Mouse (Mus musculus): Measurements from ENCODE around the gene Fhad1.
"Not testable (repeated sequence)": the region's sequence is repeated elsewhere in the genome, so short reads cannot be mapped to it uniquely, and the experiment has no call there.

The Fhad1 gene

GRCm38 (mm10) chr4:142044452-142044851, 29.6 kb upstream of the Fhad1 start:
- DNase-seq (ENCODE audit: extremely low spot score, low spot score) = no peak

GRCm38 (mm10) chr4:142039662-142040353, 24.9 kb upstream of the Fhad1 start:
- no peak for DNase-seq (ENCODE audit: extremely low spot score, low spot score)

- peak; percentile 39 for DNase-seq (ENCODE audit: extremely low spot score, low spot score)
Measured at GRCm38 (mm10) chr4:142037897-142038296, 23.0 kb upstream of the Fhad1 start.

- DNase-seq (ENCODE audit: extremely low spot score, low spot score) = no peak
Measured at GRCm38 (mm10) chr4:142028533-142028932, 13.7 kb upstream of the Fhad1 start.

- DNase-seq (ENCODE audit: extremely low spot score, low spot score) = no peak
Measured at GRCm38 (mm10) chr4:142026965-142027364, 12.1 kb upstream of the Fhad1 start.

- DNase-seq (ENCODE audit: extremely low spot score, low spot score) = no peak
Measured at GRCm38 (mm10) chr4:142024536-142024935, 9.7 kb upstream of the Fhad1 start.

GRCm38 (mm10) chr4:142023166-142023565, 8.3 kb upstream of the Fhad1 start:
- no peak for DNase-seq (ENCODE audit: extremely low spot score, low spot score)

- no peak for DNase-seq (ENCODE audit: extremely low spot score, low spot score)
Measured at GRCm38 (mm10) chr4:142017686-142018085, 2.8 kb upstream of the Fhad1 start.

GRCm38 (mm10) chr4:142011236-142011635, 3.6 kb downstream of the Fhad1 start:
- no peak for DNase-seq (ENCODE audit: extremely low spot score, low spot score)

GRCm38 (mm10) chr4:142010441-142010840, 4.4 kb downstream of the Fhad1 start:
- no peak for DNase-seq (ENCODE audit: extremely low spot score, low spot score)

GRCm38 (mm10) chr4:142008206-142008605, 6.7 kb downstream of the Fhad1 start:
- no peak for DNase-seq (ENCODE audit: extremely low spot score, low spot score)

- DNase-seq (ENCODE audit: extremely low spot score, low spot score) = no peak
Measured at GRCm38 (mm10) chr4:142000581-142000980, 14.3 kb downstream of the Fhad1 start.

- DNase-seq (ENCODE audit: extremely low spot score, low spot score) = no peak
Measured at GRCm38 (mm10) chr4:141999494-142000074, 15.3 kb downstream of the Fhad1 start.

GRCm38 (mm10) chr4:141998282-141998821, 16.5 kb downstream of the Fhad1 start:
- DNase-seq (ENCODE audit: extremely low spot score, low spot score) = peak; percentile 53

- DNase-seq (ENCODE audit: extremely low spot score, low spot score) = no peak
Measured at GRCm38 (mm10) chr4:141996880-141997279, 18.0 kb downstream of the Fhad1 start.

- DNase-seq (ENCODE audit: extremely low spot score, low spot score) = no peak
Measured at GRCm38 (mm10) chr4:141996086-141996485, 18.8 kb downstream of the Fhad1 start.

GRCm38 (mm10) chr4:141994062-141994471, 20.8 kb downstream of the Fhad1 start:
- DNase-seq (ENCODE audit: extremely low spot score, low spot score) = not testable (repeated sequence)

- no peak for DNase-seq (ENCODE audit: extremely low spot score, low spot score)
Measured at GRCm38 (mm10) chr4:141993347-141994061, 21.4 kb downstream of the Fhad1 start.

GRCm38 (mm10) chr4:141992530-141993204, 22.2 kb downstream of the Fhad1 start:
- DNase-seq (ENCODE audit: extremely low spot score, low spot score) = no peak

- DNase-seq (ENCODE audit: extremely low spot score, low spot score) = no peak
Measured at GRCm38 (mm10) chr4:141988178-141988577, 26.7 kb downstream of the Fhad1 start.

- no peak for DNase-seq (ENCODE audit: extremely low spot score, low spot score)
Measured at GRCm38 (mm10) chr4:141983689-141984088, 31.2 kb downstream of the Fhad1 start.

- no peak for DNase-seq (ENCODE audit: extremely low spot score, low spot score)
Measured at GRCm38 (mm10) chr4:141981475-141981874, 33.4 kb downstream of the Fhad1 start.

All from neural tube, embryonic 10.5 days (tissue).